Mouse (Mus musculus) heart, embryonic 10.5 days (tissue): Measurements from ENCODE around the gene Setd2. TPM values are rescaled to one million over a fixed set of nuclear protein-coding genes. Genes with fewer than 3 reads are reported as not detected.

Experiments
- DNase-seq: peaks from one replicate; pipeline ENCODE4 v3.0.0-alpha.2; 2017; ENCODE audit warnings: low spot score
- H3K27ac ChIP-seq: fragments of 300-500 bp; sonication (generic); 2 replicates; pipeline ENCODE4 v1.5.1; 2016; ENCODE audit warnings: mild to moderate bottlenecking
- H3K27me3 ChIP-seq: fragments of 300-500 bp; sonication (generic); 2 replicates; pipeline ENCODE4 v1.6.1; 2016; ENCODE audit warnings: mild to moderate bottlenecking; ENCODE audit not compliant: poor library complexity, insufficient read depth, severe bottlenecking
- H3K36me3 ChIP-seq: fragments of 300-500 bp; sonication (generic); 2 replicates; pipeline ENCODE4 v1.6.1; 2016; ENCODE audit warnings: mild to moderate bottlenecking, moderate library complexity
- H3K4me1 ChIP-seq: fragments of 300-500 bp; sonication (generic); 2 replicates; pipeline ENCODE4 v1.6.1; 2016; ENCODE audit warnings: mild to moderate bottlenecking
- H3K4me3 ChIP-seq: fragments of 300-500 bp; sonication (generic); 2 replicates; pipeline ENCODE4 v1.5.1; 2016; ENCODE audit warnings: mild to moderate bottlenecking, moderate library complexity
- H3K9me3 ChIP-seq: fragments of 300-500 bp; sonication (generic); 2 replicates; pipeline ENCODE4 v1.6.1; 2016; ENCODE audit warnings: mild to moderate bottlenecking, moderate library complexity
- WGBS: fragments of 180-500 bp; shearing (Covaris S2); methylation state at CpG from one replicate; pipeline ENCODE4 v1.1.7; 2016; 5-methylcytosine and 5-hydroxymethylcytosine counted together
- polyA plus RNA-seq: library from polyadenylated mRNA; unstranded; fragments of >200 nt; fragmentation: Nextera tagmentation; extraction: Ambion mirVana; gene quantifications from 2 replicates; pipeline ENCODE4 v1.2.1, GENCODE M21; 2016

Setd2 gene
- polyA plus RNA-seq, result 24.0 and 29.5 TPM in 2 replicates

- Histone ChIP-seq H3K9me3 (no peaks in the 10 kb centered on the region), H3K4me1 (peaks cover 20% of the 10 kb centered on the region), H3K4me3 (peak within 1 kb of the TSS; percentile 99), H3K27ac (peak within 1 kb of the TSS; percentile 100), H3K27me3 (no peaks in the 10 kb centered on the region), H3K36me3 (0 out of 2 replicates have a peak, but pooled peaks cover 8% of the 10 kb centered on the region)
- no peak for DNase-seq
- under 1% methylated on average over 102 of the region's 109 CpGs for WGBS
Measured at GRCm38 (mm10) chr9:110532538-110533291, at the start of gene Setd2. TSS of gene Setd2 (plus strand) at chr9:110532597.

DNA sequence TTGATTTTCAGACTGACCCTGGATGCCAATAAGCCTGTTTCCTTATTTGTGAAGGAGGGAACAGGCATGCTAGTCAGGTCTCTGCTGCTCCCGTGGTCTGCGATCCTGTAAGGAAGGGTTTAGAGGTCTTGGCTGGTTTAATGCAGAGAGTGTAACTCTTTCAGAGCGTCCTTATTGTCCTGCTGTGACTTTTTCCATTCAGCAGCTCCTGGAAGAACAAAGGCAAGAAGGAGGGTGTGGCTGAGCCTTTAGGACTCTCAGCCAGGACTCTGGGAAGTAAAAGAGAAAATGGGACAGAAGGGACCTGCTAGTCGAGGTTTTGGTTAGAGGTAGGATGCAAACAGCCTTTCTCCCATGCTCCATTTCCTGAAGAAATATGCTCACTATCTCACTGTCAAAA, 43.6 kb upstream of the Setd2 start:
- Histone ChIP-seq H3K27me3 (no peaks in the 10 kb centered on the region), H3K27ac (no peak overlapping the region), H3K9me3 (no peaks in the 10 kb centered on the region), H3K4me3 (no peak overlapping the region), H3K4me1 (no peaks in the 10 kb centered on the region), H3K36me3 (no peaks in the 10 kb centered on the region)
- no peak for DNase-seq
- 60% methylated on average over 4 of the region's 4 CpGs for WGBS

DNA sequence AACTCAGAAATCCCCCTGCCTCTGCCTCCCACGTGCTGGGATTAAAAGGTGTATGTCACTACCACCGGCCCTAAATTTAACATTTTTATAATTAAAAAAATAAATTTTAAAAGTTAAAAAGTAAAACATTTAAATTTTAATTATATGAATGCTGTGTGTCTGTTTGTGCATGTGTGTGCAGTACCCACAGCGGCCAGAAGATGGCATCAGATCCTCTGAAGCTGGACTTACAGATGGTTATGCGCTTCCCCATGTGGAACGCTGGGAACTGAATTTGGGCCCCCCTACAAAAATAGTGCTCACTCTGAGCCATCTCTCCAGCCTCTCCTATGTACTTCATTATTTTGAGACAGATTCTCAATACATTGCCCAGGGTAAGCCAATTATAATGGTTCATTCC, 41.5 kb upstream of the Setd2 start:
- Histone ChIP-seq H3K27me3 (no peaks in the 10 kb centered on the region), H3K27ac (no peak overlapping the region), H3K9me3 (no peaks in the 10 kb centered on the region), H3K4me3 (no peak overlapping the region), H3K36me3 (no peaks in the 10 kb centered on the region), H3K4me1 (no peaks in the 10 kb centered on the region)
- no peak for DNase-seq
- 54% methylated on average over 5 of the region's 5 CpGs for WGBS

- Histone ChIP-seq H3K9me3 (no peaks in the 10 kb centered on the region), H3K4me3 (no peak overlapping the region), H3K4me1 (no peaks in the 10 kb centered on the region), H3K27ac (no peak overlapping the region), H3K36me3 (no peaks in the 10 kb centered on the region), H3K27me3 (no peaks in the 10 kb centered on the region)
- no peak for DNase-seq
- WGBS, result 45% methylated on average over 2 of the region's 2 CpGs
Measured at GRCm38 (mm10) chr9:110525737-110526136, 6.7 kb upstream of the Setd2 start.

- 36% methylated on average over 9 of the region's 9 CpGs for WGBS
- Histone ChIP-seq H3K9me3 (no peaks in the 10 kb centered on the region), H3K27me3 (no peaks in the 10 kb centered on the region), H3K36me3 (no peaks in the 10 kb centered on the region), H3K4me3 (peak overlapping the region; percentile 32; the same call in 1 of the 2 replicates), H3K4me1 (peaks cover 6% of the 10 kb centered on the region), H3K27ac (no peak overlapping the region)
- no peak for DNase-seq
Measured at GRCm38 (mm10) chr9:110529002-110529737, 3.2 kb upstream of the Setd2 start.

DNA sequence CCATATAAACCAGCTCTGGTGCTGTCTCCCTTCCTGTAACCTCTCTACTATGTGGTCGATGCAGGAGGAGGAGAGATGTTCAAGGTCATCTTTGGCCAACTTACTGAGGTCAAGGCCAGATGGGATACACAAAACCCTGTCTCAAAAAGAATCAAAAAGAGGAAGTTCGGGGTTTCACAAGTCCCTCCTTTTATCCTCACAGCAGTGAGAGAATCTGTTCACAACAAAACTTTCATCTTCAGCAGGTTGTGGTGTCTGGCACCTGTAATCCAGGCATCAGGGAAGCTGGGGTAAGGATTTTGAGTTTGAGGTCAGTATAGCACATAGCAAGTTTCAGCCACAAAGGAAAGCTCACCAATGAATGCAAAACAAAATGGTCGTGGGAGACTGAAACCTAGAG, 1.7 kb upstream of the Setd2 start:
- Histone ChIP-seq H3K9me3 (no peaks in the 10 kb centered on the region), H3K36me3 (no peaks in the 10 kb centered on the region), H3K4me3 (no peak overlapping the region), H3K27me3 (no peaks in the 10 kb centered on the region), H3K27ac (no peak overlapping the region), H3K4me1 (peaks cover 19% of the 10 kb centered on the region)
- WGBS, result 68% methylated on average over 3 of the region's 3 CpGs
- DNase-seq, result no peak

GRCm38 (mm10) chr9:110531151-110531791, 1.1 kb upstream of the Setd2 start:
- DNase-seq, result no peak
- H3K9me3 ChIP-seq, result no peaks in the 10 kb centered on the region
- no peaks in the 10 kb centered on the region for H3K27me3 ChIP-seq
- peak overlapping the region; percentile 99 for H3K4me3 ChIP-seq
- 0 out of 2 replicates have a peak, but pooled peaks cover under 1% of the 10 kb centered on the region for H3K36me3 ChIP-seq
- peaks cover 20% of the 10 kb centered on the region for H3K4me1 ChIP-seq
- 24% methylated on average over 6 of the region's 6 CpGs for WGBS
- peak overlapping the region; percentile 100 for H3K27ac ChIP-seq

DNA sequence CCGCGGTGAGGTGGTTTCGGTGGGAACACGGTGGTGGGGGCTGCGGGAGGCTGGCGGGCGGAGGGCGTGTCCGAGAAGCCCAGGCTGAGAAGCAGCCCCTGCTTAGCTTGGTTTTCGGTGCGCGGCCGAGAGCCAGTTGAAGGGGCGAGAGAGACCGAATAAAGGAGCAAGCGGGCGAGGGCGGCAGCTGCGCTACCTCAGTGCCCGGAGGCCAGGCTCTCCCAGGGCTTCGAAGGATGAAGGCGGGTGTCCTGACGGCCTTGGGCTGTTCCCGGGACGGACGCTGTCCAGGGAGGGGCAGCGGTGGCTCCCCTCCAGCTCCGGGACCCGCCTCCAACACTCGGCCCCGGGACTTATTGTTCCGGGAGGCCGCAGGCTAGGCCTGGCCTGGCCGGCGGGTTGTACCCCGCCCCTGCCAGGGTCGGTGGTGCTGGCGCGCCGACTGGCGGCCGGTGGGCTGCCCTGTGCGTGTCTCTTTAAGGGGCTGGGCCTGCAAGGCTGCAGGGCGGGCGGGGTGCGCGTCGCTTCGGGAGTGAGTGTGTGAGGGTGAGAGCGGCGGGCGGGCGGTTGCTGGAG, 395 bp upstream of the Setd2 start:
- Histone ChIP-seq H3K36me3 (0 out of 2 replicates have a peak, but pooled peaks cover 6% of the 10 kb centered on the region), H3K27me3 (no peaks in the 10 kb centered on the region), H3K27ac (peak overlapping the region; percentile 100), H3K9me3 (no peaks in the 10 kb centered on the region), H3K4me3 (peak overlapping the region; percentile 99), H3K4me1 (peaks cover 20% of the 10 kb centered on the region)
- under 1% methylated on average over 51 of the region's 53 CpGs for WGBS
- DNase-seq, result peak; percentile 99

DNA sequence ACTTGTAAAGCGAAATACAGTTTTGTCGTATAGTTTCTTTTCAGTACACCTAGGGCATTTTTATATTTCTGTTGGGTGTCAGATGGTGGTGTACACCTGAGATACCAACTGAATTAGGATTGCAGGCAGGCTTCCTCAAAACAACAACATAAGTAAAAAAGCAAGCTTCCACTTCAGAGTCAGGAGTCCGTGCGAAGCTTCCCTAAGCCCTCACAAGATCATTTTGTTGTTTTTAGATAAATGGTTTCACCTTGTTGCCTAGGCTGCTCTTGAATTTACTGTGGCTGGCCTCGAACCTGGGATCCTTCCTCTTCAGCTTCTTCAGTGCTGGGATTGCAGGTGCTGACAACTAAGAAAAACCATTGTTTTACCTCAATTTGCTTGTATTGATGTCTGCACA, 1.2 kb downstream of the Setd2 start:
- no peaks in the 10 kb centered on the region for H3K27me3 ChIP-seq
- 0 out of 2 replicates have a peak, but pooled peaks cover 8% of the 10 kb centered on the region for H3K36me3 ChIP-seq
- peaks cover 20% of the 10 kb centered on the region for H3K4me1 ChIP-seq
- no peaks in the 10 kb centered on the region for H3K9me3 ChIP-seq
- WGBS, result 29% methylated on average over 5 of the region's 5 CpGs
- peak overlapping the region; percentile 99 for H3K4me3 ChIP-seq
- H3K27ac ChIP-seq, result peak overlapping the region; percentile 100; the same call in 1 of the 2 replicates
- no peak for DNase-seq

DNA sequence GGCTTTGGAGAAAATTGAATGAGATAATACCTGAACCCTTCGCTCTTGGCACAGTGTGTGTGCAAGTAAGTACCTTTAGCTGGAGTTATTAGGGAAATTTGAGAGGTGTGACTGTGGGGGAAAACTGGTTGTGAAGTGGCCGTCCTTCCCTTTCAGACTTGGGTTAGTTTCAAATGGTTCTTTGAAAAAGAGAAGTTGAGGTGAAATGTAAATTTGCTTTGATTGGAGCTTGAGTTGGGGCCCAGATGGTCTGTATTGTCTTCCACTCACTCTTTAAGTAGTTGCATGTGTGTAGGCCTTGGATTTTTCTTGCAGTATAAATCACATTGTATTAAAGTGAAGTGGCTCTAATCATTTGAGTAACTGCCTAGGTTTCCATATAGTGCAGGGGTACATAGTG, 2.7 kb downstream of the Setd2 start:
- Histone ChIP-seq H3K27me3 (no peaks in the 10 kb centered on the region), H3K4me1 (peaks cover 20% of the 10 kb centered on the region), H3K9me3 (no peaks in the 10 kb centered on the region), H3K4me3 (no peak overlapping the region), H3K36me3 (peaks cover 12% of the 10 kb centered on the region; the same call in 1 of the 2 replicates), H3K27ac (no peak overlapping the region)
- 87% methylated on average over 2 of the region's 2 CpGs for WGBS
- DNase-seq, result no peak

GRCm38 (mm10) chr9:110536636-110537035, 4.2 kb downstream of the Setd2 start:
- no peak for DNase-seq
- no peaks in the 10 kb centered on the region for H3K9me3 ChIP-seq
- no peaks in the 10 kb centered on the region for H3K27me3 ChIP-seq
- peaks cover 20% of the 10 kb centered on the region for H3K4me1 ChIP-seq
- H3K36me3 ChIP-seq, result peaks cover 12% of the 10 kb centered on the region; the same call in 1 of the 2 replicates
- WGBS, result 96% methylated on average over 2 of the region's 2 CpGs
- no peak overlapping the region for H3K27ac ChIP-seq
- H3K4me3 ChIP-seq, result no peak overlapping the region

GRCm38 (mm10) chr9:110538511-110538910, 6.1 kb downstream of the Setd2 start:
- Histone ChIP-seq H3K27ac (no peak overlapping the region), H3K27me3 (no peaks in the 10 kb centered on the region), H3K9me3 (no peaks in the 10 kb centered on the region), H3K36me3 (peaks cover 12% of the 10 kb centered on the region; the same call in 1 of the 2 replicates), H3K4me1 (peaks cover 20% of the 10 kb centered on the region), H3K4me3 (no peak overlapping the region)
- DNase-seq, result no peak
